Mouse (Mus musculus) kidney, postnatal 36 days (tissue): Measurements from ENCODE around the gene Tmem50b.
"Not testable (repeated sequence)": the region's sequence is repeated elsewhere in the genome, so short reads cannot be mapped to it uniquely, and the experiment has no call there.

ENCODE experiments used
- DNase-seq, 2 experiments: peaks; one replicate each; pipeline ENCODE4 v3.0.0; 2021 to 2022; ENCODE audit warnings: mixed read lengths in 2 of 2

Tmem50b gene

DNA sequence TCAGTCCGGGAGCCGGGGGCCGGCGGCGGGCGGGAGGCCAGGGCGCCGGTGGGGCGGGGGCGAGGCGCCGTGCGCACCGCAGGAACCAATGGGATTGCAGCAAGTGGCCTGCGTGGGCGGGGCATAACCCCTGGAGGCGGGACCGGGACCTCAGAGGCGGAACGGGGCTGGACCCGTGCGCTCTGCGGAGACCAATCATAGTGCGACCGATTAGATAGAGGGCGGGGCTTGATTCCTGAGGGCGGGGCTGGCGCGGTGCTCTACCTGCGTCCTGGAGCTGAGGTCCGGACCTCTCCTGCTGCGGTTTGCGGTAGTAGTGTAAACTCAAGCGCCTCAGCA, at the start of gene Tmem50b:
Tmem50b (minus strand) TSS at position 129 of the 339 bp plus-strand sequence.
- DNase-seq = peak; percentile 99 to 100

DNA sequence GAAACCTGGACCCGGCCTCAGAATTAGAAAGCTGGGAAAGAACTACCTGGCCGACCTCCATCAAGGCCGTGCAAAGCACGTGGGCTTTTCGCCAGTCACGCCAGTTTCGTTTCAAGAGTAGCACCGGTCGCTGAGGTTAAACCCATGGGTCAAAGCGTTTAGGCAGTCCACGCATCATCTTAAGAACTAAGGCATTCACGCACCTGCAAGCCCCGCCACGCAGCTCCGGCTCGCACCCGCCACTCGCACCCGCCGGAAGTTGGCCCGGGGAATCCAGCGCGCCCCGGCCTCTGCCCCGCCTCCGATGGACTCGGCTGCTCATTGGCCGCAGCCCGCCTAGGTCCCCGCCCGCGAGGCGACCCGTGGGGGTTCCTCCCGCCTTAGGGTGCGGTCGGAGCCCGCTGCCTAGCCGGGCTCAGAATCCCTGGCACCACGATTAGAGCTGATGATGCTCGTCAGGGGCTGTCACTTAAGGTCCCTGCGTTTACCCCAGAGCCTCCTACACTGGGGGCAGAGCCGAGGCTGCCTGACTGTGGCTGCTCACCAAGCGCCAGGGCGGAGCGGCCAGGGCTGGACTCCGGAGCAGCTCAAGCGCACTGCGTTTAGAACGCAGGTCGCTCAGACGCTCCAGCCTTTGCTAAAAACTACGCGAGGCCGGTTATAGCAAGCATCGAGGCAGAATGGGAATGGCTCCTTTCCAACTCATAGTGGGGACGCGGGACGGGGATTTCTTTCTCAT, 49.2 kb upstream of the Tmem50b start, which contains the start of gene Gart:
Gart (minus strand) TSS at position 272 of the 739 bp plus-strand sequence.
- DNase-seq = peak; percentile 94 to 96

DNA sequence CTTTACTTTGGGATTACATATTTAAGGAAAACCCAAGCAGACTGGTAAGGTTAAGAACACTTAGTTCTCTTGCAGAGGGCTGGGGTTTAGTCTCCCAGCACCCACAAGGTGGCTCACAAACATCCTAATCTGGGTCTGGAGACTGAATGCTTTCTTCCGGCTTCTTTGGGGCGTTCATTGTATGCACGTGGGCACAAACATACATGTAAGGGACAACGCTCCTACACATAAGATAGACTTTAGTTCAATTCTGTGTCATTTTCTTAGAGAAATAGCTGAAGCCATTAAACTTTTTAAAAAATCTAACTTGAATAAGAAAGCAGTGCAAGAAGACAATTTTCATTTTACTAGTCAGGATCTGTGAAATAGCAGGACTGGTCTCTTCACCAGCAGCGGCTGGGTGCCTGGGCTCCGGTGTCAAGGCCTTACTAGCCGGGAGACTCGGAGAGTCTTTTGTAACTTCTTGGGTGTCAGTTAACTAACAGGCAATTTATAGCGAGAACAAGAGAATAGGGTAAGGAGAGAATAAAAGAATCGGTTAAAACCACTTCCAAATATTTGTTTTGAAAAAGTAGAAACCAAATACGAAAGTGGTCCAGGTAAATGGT, 48.5 kb upstream of the Tmem50b start:
- peak in 1 of 2 experiments; percentile 28 for DNase-seq

DNA sequence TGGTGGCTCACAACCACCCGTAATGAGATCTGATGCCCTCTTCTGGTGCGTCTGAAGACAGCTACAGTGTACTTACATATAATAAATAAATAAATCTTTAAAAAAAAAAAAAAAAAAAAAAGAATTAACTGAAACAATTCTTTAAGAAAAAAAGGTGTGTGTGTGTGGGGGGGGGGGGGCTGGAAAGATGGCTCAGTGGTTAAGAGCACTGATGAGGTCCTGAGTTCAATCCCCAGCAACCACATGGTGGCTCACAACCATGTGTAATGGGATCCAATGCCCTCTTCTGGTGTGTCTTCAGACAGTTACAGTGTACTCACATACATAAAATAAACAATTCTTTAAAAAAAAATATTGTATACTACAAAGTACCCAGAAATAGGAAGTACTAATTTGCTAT, 47.8 kb upstream of the Tmem50b start:
- DNase-seq = not testable (repeated sequence)

DNA sequence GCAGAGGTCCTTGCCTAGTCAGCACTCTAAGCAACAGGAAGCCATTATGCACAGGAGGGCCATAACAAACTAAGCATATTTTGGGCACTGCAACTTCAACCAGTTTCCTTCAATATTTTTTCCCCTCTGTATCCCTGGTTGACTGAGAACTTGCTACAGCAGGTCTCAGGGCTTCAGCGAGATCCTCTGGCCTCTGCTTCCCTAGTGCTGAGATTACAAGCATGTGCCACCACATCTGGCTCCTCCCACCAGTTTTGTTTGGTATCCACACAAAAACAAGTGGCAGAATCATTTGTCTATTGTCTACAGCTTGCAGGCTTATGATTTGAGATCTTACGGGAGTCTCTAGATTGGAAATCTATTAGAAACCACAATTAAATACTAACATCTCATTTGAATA, 47.3 kb upstream of the Tmem50b start:
- no peak for DNase-seq

DNA sequence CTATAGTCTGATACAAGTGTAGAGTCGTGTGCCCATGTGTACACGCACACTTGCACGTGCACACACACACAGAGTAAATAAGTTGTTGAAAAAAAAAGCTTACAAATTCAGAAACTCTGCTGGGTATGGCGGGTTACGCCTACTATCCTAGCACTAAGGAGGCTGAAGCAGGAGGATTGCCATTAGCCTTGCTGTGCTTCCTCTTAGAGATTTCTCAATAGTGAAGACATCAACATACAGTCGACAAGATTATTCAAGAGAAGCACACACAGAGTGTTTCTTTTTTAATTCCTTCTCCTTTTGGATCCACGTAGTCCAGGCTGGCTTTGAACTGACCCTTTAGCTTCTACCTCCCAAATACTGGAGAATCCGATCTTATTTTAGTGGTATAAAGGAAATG, 42.6 kb upstream of the Tmem50b start:
- DNase-seq = no peak

DNA sequence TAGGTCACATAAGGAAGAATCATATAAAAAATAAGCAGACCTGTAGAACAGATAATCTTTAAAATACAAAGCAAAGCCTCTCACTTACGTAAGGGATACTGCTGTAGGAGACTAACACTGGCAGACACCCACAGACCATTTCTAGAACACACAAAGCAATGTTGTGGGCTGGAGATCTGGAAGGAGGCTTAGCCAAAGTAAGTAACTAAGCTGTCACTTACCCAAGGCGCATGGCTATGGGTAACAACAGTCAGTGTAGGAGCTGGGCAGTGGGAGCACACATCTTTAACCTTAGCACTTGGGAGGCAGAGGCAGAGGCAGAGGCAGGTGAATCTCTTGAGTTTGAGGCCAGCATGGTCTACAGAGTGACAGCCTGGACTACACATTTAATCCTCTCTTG, 42.0 kb upstream of the Tmem50b start:
- DNase-seq = no peak

DNA sequence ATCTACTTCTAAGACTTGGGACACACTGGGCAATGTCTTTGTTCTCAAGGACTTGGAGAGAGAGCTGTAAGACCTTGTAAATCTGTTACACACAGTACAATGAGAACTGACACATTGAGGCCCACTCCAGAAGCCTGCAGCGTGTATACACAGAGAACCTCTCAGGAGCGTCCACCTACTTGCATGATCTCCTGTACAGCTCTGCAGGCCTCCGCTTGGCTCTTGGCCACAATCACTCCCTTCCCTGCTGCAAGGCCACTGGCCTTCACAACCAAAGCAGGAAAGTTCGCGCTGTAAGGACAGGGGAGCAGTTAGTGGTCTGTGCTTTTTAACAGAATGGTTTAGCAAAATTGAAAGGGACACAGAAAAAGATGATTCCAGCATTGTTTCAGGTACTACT, 41.6 kb upstream of the Tmem50b start:
- DNase-seq = no peak

DNA sequence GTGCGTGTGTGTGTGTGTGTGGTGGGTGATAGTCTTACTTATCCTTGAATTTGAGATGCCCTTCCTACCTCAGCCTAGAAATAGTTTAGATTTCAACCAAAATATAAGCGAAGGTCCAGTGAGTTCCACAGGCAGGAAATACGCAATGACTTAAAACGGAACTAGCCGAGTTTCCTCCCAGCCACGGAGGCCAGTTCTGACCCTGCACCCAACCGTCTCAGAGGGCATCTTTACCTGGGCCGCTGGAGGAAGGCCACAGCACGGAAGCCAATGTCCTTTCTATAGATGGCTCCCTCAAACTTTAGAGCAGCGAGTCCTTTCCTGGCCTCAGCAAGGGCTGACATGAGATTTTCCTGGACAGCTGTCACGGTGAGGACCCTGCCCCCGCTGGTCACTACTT, 36.0 kb upstream of the Tmem50b start:
- no peak for DNase-seq

DNA sequence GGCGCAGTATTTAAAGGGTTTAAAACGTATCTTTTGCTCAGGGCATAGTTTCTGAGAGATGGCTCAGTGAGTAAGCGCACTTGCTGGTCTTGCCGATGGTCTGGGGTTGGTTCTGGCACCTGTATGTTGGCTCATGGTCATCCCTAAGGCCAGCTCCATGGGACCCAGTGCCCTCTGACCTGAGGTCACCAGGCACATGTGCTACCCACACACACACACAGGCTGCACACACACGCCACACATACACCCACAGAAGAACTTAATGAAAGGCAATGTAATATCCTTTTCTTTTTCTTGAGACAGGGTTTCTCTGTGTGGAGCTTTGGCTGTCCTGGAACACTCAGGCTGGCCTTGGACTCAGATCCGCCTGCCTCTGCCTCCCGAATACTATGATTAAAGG, 35.3 kb upstream of the Tmem50b start:
- no peak for DNase-seq

DNA sequence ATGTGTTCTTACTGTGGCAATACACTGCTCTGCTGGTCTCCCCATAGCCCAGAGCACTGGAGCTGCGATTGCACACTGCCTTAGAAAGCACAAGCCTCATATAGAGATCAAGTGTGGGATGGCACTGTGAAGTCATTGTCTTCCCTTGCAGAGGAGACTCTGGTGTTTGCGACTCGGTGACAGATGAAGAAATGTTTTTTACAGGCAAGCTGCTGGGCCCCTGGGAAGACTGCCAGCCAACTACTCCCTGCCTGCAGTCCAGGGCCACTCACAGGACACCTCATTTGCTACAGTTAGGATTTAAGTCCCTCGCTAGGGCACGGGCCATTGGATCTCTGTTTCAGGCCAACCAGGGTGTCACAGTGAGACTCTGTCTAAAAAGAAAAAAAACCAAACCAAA, 34.8 kb upstream of the Tmem50b start:
- no peak for DNase-seq

DNA sequence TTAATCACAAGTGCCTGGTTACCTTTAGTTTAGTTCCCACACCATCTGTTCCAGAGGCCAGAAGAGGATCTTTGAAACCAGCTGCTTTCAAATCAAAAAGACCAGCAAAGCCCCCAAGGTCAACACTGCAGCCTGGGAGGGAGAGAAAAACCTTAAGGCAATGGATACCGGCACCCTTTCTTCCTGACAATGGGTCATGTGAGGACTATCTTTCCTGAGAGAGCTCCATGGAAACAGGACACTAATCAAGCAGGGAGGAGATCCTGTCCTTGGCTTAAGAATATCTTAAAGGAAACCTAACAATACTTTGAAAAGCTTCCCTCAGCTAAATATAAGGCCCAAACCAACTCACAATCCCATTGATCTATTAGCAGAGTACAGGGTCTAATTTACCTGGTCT, 33.0 kb upstream of the Tmem50b start:
- no peak for DNase-seq

DNA sequence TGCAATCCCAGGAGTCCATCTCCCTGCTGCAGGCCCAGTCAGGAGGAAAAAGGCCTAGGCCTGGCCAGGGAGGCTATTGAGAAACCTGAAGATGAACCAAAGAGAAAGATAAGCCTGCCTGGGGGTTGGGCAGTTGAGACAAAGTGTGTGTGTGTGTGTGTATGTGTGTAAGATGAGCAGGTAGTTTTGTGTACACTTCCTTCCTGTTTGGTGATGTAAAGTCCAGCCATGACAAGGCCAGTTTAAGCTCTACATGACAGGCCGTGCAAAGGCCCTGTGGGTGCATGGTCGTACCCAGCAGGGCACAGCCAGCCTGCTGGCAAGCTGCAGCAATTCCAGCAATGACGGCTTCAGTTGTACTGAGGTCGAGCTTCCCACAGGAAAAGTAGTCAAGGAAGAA, 32.1 kb upstream of the Tmem50b start:
- no peak for DNase-seq

DNA sequence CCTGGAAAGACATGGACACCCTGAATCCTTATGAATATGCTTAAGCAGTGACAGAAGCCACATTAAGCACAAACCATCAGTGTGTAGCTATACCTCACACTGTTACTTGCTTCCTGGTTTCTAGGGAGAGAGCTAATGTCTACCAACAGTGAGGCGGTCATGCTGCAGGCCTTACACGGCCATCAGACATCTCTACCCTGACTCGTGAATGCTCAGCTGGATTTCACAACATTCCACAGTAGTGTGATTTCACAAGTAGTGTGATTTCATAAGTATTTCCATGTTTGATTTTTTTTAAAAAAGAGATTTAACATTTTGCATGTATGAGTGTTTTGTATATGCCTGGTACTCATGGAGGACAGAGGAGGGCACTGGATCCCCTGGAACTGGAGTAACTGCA, 31.1 kb upstream of the Tmem50b start:
- DNase-seq = no peak

DNA sequence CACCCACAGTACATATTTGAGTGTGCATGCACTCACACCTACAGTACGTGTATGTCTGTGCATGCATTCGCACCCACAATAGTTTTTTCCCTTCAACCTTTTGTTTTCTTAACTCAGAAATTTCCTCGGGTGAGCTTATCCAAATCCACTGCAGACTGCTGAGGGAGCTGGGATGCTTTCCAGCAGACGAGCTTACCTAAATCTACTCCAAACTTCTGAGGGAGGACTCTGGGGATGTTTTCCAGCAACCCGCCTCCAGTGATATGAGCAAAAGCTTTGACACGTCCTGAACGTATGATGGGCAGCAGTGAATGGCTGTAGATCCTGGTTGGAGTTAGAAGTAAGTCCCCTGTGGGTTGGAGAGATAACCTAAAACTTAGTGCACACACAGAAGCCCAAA, 30.2 kb upstream of the Tmem50b start:
- DNase-seq = no peak

DNA sequence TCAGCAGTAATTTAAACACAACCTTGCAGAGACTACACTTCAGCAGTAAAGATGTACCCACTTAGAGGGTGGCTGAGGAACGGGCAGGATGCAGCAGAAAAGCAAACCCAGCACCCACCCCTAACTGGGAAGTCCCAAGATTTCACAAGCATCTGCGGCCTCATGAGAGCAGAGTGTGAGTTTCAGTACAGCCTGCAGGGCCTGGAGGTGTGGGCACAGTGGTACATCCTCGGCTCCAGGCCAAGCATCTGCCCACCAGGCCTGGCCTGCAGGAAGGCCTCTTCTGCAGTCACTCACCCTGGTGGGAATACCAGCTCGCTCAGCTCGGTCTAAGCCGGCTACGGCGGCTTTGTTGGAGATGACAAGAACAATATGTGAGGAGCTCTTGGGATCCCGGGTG, 25.5 kb upstream of the Tmem50b start:
- no peak for DNase-seq

DNA sequence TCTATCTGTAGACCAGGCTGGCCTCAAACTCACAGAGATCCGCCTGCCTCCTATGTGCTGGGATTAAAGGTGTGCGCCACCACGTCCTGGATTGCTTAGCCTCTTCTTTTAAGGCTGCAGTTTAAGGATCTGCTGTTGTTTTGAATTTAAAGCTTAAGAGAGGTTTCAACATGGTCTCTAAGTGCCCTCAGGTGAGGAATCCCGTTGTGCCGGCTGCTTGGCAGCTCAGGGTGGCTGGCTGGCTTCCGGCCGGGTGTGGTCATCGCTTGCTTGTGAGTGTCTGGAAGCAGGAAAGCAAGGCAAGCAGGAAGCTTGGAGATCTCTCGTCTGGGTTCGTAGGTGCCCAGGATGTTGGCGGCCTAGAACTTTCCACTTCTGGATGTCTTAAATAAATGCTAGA, 23.4 kb upstream of the Tmem50b start:
- no peak for DNase-seq

DNA sequence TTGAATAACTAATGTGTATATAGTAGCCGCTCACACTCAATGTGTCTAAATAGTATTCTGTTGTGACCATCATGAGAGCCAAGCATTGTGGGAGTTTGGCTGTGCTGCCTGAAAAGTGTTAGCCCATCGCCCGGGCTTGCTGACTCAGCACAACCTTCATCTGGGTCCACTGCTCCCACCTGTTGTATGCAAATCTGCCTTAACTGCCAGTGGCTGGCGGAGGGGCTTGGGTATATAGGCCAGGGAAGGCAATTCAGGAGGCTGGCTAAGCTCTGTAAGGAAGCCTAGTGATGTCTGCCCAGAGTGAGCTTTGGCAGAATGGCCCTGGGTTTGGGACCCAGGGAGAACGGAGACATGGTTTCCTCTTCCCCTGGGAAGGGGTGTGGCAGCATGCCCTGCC, 22.6 kb upstream of the Tmem50b start:
- no peak for DNase-seq

DNA sequence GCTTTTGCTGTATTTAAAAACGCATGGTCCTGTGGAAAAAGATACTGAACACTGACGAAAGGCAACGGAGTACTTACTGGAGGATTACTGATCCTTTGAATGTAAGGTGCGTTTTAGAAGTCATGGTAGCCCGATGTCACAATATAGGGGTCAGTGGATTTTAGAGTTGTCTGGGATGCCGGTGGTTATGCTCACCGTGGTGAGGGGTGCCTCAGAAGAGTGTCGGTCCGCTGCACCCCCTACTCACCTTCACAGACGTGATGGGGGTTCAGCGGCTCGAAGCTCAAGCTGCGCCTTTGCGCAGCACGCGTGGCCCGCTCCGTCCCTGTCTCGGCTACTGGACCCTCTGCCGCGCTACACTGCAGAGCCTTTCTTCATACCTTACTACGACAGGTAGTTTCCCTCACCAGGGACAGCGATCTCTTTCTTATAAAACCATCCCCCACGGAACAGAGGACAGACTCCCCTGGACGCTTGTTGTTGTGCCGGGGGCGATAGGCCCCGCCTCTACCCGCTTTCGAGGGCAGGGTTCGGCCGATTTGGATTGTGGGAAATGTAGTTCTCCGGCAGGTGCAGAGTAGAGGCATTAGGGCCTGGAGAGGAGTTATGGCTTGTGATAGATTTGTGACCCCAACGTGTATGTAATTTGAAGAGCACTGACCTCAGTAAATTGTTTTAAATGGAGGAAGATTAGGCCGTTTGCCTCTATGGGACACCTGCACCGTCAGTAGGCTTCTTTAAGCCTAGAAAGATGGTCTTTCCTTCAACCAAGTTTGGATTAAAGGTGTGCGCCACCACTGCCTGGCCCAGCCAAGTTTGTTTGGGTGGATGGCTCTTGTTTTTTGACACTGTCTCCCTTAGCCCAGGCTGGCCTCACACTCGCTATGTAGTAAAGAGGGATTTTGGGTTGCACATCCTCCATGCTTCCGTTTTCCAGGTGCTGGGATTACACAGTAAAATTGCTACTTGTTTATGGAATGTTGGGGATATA, 21.2 kb upstream of the Tmem50b start, which contains the start of gene Dnajc28:
Dnajc28 (minus strand) TSS at position 516 of the 991 bp plus-strand sequence.
- DNase-seq = peak; percentile 92

DNA sequence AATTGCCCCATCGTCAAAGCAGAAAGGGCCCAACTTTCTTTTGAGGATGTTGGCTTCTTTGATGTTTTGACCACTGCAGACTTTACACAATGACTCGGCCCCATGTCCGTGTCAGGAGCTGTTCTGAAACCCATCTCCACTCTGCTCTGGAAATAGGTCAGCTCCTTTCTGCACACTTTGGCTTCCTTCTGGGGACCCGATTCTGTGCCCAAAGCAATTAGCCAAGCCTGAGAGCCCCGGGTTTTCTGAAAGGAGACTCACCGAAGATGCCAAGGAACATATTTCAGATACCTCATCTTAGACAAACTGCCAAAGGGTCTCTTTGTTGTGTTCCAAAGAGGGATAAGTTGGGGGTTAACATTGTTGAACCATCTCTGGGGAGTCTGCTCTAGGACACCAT, 17.0 kb upstream of the Tmem50b start:
- DNase-seq = no peak

DNA sequence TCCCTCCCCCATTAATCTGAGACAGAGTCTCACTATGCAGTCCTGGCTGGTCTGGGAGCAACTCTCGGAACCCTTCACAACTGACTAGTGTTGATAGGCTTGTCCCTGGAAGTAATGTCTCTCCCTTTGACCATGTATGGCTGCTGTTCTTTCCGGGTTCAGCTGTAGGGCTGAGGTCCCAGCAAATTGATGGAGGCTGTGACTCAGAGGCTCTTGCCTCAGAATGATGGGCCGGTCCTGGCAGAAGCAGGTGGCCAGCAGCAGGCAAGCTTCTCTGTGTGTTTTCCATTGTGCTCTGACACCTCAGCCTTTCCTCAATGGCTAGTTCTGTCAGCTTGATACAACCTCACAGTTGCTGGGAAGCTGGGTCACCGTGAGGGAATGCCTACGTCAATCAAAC, 14.9 kb upstream of the Tmem50b start:
- DNase-seq = no peak

DNA sequence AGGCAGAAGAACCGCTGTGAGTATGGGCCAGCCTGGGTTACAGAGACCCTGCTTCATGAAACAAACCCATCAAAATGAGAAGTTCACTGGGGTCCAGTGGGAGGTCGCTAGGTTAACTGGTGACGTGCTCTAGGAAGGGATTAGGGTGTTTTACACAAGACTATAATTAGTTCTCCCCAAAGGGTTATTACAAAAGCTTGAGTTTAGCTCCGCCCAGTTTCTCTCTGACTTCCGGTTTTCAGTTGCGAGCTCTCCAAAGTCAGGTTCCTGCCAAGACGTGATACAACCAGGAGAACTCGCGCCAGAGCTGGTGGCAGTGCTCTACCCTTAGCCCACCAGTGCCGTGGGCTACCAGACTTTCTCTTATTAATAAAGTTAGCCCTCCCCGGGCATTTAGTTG, 13.6 kb upstream of the Tmem50b start:
- DNase-seq = no peak

DNA sequence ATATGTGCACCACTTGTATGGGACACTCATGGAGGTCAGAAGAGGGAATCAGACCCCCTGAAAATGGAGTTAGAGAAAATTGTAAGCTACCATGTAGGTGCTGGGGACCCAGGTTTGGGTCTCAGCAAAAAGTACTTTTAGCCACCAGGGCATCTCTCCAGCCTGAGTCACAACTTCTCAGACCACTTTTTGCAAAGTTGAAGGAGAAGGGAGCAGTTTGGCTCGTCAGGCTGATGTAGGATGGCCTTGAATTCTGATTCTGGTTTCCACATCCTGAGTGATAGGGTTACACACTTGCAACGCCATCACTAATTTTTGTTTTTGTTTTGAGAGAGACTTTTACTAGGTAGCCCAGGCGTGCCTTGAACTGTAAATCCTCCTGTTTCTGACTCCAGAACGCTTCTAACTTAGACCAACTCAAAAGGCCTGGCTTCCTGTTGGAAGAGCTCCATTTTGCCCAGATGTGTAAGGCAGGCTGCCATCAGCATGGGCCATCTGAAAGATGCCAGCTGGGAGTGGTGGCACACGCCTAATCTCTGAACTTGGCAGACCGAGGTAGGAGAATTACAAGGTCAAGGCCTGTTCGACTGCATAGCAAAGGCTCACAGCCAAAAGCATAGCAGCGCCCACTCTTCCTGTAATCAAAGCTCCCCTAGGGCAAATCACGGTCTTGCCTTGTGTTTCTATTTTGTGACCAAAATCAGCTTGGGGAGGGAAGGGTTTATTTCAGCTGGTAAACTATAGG, 12.1 kb upstream of the Tmem50b start:
- DNase-seq = peak; percentile 53 to 61
